Mouse (Mus musculus) ES-Bruce4 (cell line): Measurements from ENCODE around the gene Kdm5d. TPM values are rescaled to one million over a fixed set of nuclear protein-coding genes. Genes with fewer than 3 reads are reported as not detected.

Source experiments
- H3K27ac ChIP-seq: 2 replicates; pipeline ENCODE4 v1.5.1; 2012; ENCODE audit warnings: low read length, inconsistent platforms; ENCODE audit not compliant: insufficient read depth
- H3K27me3 ChIP-seq: 2 replicates; pipeline ENCODE4 v1.6.1; 2012; ENCODE audit warnings: mild to moderate bottlenecking, low read length, inconsistent platforms; ENCODE audit not compliant: control insufficient read depth, poor library complexity, insufficient read depth, severe bottlenecking
- H3K36me3 ChIP-seq: 2 replicates; pipeline ENCODE4 v1.6.1; 2012; ENCODE audit warnings: inconsistent platforms, mild to moderate bottlenecking, low read length, moderate library complexity; ENCODE audit not compliant: control insufficient read depth, poor library complexity, insufficient read depth, severe bottlenecking
- H3K4me1 ChIP-seq: one replicate; pipeline ENCODE4 v1.8.1; 2011; ENCODE audit warnings: low read length; ENCODE audit not compliant: control insufficient read depth, insufficient read depth
- H3K4me3 ChIP-seq: 2 replicates; pipeline ENCODE4 v1.5.1; 2011; ENCODE audit warnings: low read depth, mild to moderate bottlenecking, low read length
- H3K9ac ChIP-seq: 2 replicates; pipeline ENCODE4 v1.6.1; 2012; ENCODE audit warnings: low read depth, mild to moderate bottlenecking, inconsistent platforms; ENCODE audit not compliant: poor library complexity, severe bottlenecking
- H3K9me3 ChIP-seq: replicated peaks from 2 replicates; pipeline ENCODE4 v1.6.1; 2012; ENCODE audit warnings: mild to moderate bottlenecking, low read length, inconsistent platforms; ENCODE audit not compliant: control insufficient read depth, poor library complexity, insufficient read depth, severe bottlenecking
- CTCF ChIP-seq: IDR thresholded peaks from one replicate; pipeline ENCODE4 v1.8.1; 2011; ENCODE audit warnings: low read depth, low read length
- EP300 ChIP-seq: IDR thresholded peaks from 2 replicates; pipeline ENCODE4 v1.6.1; 2011; ENCODE audit warnings: low read depth, low read length; ENCODE audit not compliant: insufficient read depth
- POLR2A ChIP-seq: IDR thresholded peaks from one replicate; pipeline ENCODE4 v1.8.1; 2011; ENCODE audit warnings: low read length; ENCODE audit not compliant: insufficient read depth
- polyA plus RNA-seq: library from polyadenylated mRNA; stranded (reverse); fragments of >200 nt; gene quantifications from 2 replicates; pipeline ENCODE4 v1.2.4, GENCODE M21; 2011; ENCODE audit warnings: low read depth; ENCODE audit not compliant: missing spikeins, insufficient read depth, insufficient read length

The Kdm5d gene
- polyA plus RNA-seq = 0.84 and 0.91 TPM in 2 replicates

GRCm38 (mm10) chrY:897393-898227 is at the start of gene Kdm5d:
Gene Kdm5d (plus strand): TSS chrY:897788.
- Histone ChIP-seq H3K27ac (no peak within 1 kb of the TSS), H3K4me3 (no peak within 1 kb of the TSS), H3K9ac (no peak within 1 kb of the TSS), H3K27me3 (no peaks in the 10 kb centered on the region), H3K4me1 (no peaks in the 10 kb centered on the region), H3K36me3 (no peaks in the 10 kb centered on the region), H3K9me3 (no peaks in the 10 kb centered on the region)
- TF ChIP-seq EP300 (no peak), POLR2A (no peak), CTCF (no peak)

GRCm38 (mm10) chrY:872404-872803 is 25.2 kb upstream of the Kdm5d start:
- H3K27me3 ChIP-seq = no peaks in the 10 kb centered on the region
- H3K36me3 ChIP-seq = no peaks in the 10 kb centered on the region
- no peak overlapping the region for H3K9ac ChIP-seq
- H3K27ac ChIP-seq = no peak overlapping the region
- H3K4me1 ChIP-seq = no peaks in the 10 kb centered on the region
- TF ChIP-seq POLR2A (no peak), EP300 (no peak), CTCF (no peak)
- no peak overlapping the region for H3K4me3 ChIP-seq
- no peaks in the 10 kb centered on the region for H3K9me3 ChIP-seq

- Histone ChIP-seq H3K9me3 (no peaks in the 10 kb centered on the region), H3K9ac (no peak overlapping the region), H3K36me3 (no peaks in the 10 kb centered on the region), H3K27me3 (no peaks in the 10 kb centered on the region), H3K4me1 (no peaks in the 10 kb centered on the region), H3K27ac (no peak overlapping the region), H3K4me3 (no peak overlapping the region)
- no peak for TF ChIP-seq EP300
- TF ChIP-seq CTCF = no peak
- no peak for TF ChIP-seq POLR2A
Observed at GRCm38 (mm10) chrY:872855-873549, 24.6 kb upstream of the Kdm5d start.

Other genes with a start within 250 kb of the Kdm5d start
- gene Zfy1, start 100.4 kb upstream of the Kdm5d start, polyA plus RNA-seq = 0.47 and 0.90 TPM in 2 replicates
- gene Uba1y, start 79.1 kb upstream of the Kdm5d start, polyA plus RNA-seq = 0.33 and 0.64 TPM in 2 replicates
- gene Eif2s3y, start 112.8 kb downstream of the Kdm5d start, polyA plus RNA-seq = 7.1 and 12.6 TPM in 2 replicates